ENCODE assay signal across 22 mouse cellular contexts in genomic region chr6:56012384-56012783, GRCm38 (mm10). TPM values are rescaled to one million over a fixed set of nuclear protein-coding genes. Genes with fewer than 3 reads are reported as not detected.
A peak's percentile ranks its signal among the peaks of the same experiment; 100 is the strongest.
DNase-seq lines count a peak whose midpoint lies in the region; ATAC-seq lines count a peak whose summit lies in the region.
"Had no signal": no experiment of that assay in that cellular context is flagged by ENCODE, and none has a peak within 500 bp of the region (broad histone marks: within the 10 kb centered on the region; RNA-seq: fewer than 3 reads in every experiment).

No protein-coding gene starts in this region.

- no peak for DNase-seq in frontal cortex, postnatal 25 days (ENCODE audit: low spot score in 2 of 2)
- peak; percentile 59 for DNase-seq in layer of hippocampus, adult 9-11 months
- no peak for DNase-seq in layer of hippocampus, adult 11-12 months (ENCODE audit: low spot score)
- peak; percentile 36 for DNase-seq in brain, embryonic 18.5 days (ENCODE audit: low read depth, low spot score)
- peak; percentile 13 for DNase-seq in telencephalon, adult 2 months (ENCODE audit: low read depth, low spot score)
- no peak for DNase-seq in gastrocnemius, postnatal 25 days
- DNase-seq: adrenal gland, adult 2 months; cerebellum, adult 9-10 months; gastrocnemius, postnatal 10 days; heart, adult 2 months; heart, postnatal 14 days; kidney, adult 18-20 months; kidney, postnatal 4 days; liver; lung, postnatal 36 days; right cerebral cortex, postnatal 25 days; thymus, postnatal 14 days had no signal

- ATAC-seq in frontal cortex, adult (ENCODE audit: low TSS enrichment): peak; percentile 52; the same call in 1 of the 2 replicates
- ATAC-seq: midbrain, embryonic 13.5 days had no signal

RNA-seq across cellular contexts. Expression of gene Ppp1r17, which starts 4.9 kb away (rescaled TPM):
- total RNA-seq in gastrocnemius, postnatal 25 days (2021): not detected
- total RNA-seq: gastrocnemius, postnatal 10 days; heart, adult 2 months; heart, postnatal 14 days; MEL; monocyte, adult 5-6 weeks; neutrophil, adult 5-6 weeks had no signal

Comparison
In these comparisons a context has a peak if more than half of its experiments do, and no peak if none do; other contexts are left out.
1. DNase-seq: peak in layer of hippocampus, adult 9-11 months (single experiment), brain, embryonic 18.5 days (single experiment) and telencephalon, adult 2 months (single experiment); none in frontal cortex, postnatal 25 days (0 of 2), layer of hippocampus, adult 11-12 months (single experiment) and gastrocnemius, postnatal 25 days (single experiment).